9 mouse cellular contexts compared by ENCODE assay signal in genomic region chr10:84514038-84514578, GRCm38 (mm10). TPM values are rescaled to one million over a fixed set of nuclear protein-coding genes. Genes with fewer than 3 reads are reported as not detected.
DNase-seq lines count a peak whose midpoint lies in the region; ATAC-seq and TF ChIP-seq lines count a peak whose summit lies in the region.
"Had no signal": no experiment of that assay in that cellular context is flagged by ENCODE, and none has a peak within 500 bp of the region (broad histone marks: within the 10 kb centered on the region; RNA-seq: fewer than 3 reads in every experiment).

No protein-coding gene starts in this region.

- H3K27me3 ChIP-seq in hindbrain, postnatal 0 days (ENCODE audit: insufficient read depth, low read length) = no peaks in the 10 kb centered on the region
- H3K27me3 ChIP-seq: hindbrain, embryonic 15.5 days had no signal

- H3K9ac ChIP-seq in hindbrain, postnatal 0 days (replicated peaks; ENCODE audit: low read length) = no peak overlapping the region
- H3K9ac ChIP-seq: hindbrain, embryonic 15.5 days had no signal

- H3K27ac ChIP-seq in hindbrain, postnatal 0 days = no peak overlapping the region
- H3K27ac ChIP-seq: hindbrain, embryonic 15.5 days had no signal

- H3K4me3 ChIP-seq in hindbrain, postnatal 0 days (ENCODE audit: low read length) = no peak overlapping the region
- H3K4me3 ChIP-seq: hindbrain, embryonic 15.5 days had no signal

- H3K36me3 ChIP-seq in hindbrain, postnatal 0 days (ENCODE audit: insufficient read depth, low read length) = no peaks in the 10 kb centered on the region
- H3K36me3 ChIP-seq: hindbrain, embryonic 15.5 days had no signal

- no peak overlapping the region for H3K4me2 ChIP-seq in hindbrain, postnatal 0 days (ENCODE audit: low read depth, low read length)
- H3K4me2 ChIP-seq: hindbrain, embryonic 15.5 days had no signal

- peak; percentile 66 to 76 for DNase-seq in cerebellum, adult 18-20 months
- DNase-seq in cerebellum, adult 11 months = no peak
- DNase-seq in right cerebral cortex, adult 18-20 months = peak; percentile 60
- DNase-seq in right cerebral cortex, postnatal 36 days (ENCODE audit: low spot score in 2 of 2) = no peak
- DNase-seq in cerebellum, postnatal 14 days = peak; percentile 74 to 82
- peak; percentile 54 for DNase-seq in hindbrain, postnatal 0 days (ENCODE audit: low spot score)
- peak; percentile 88 for DNase-seq in lung, postnatal 10 days
- DNase-seq in spleen, postnatal 36 days (ENCODE audit: low spot score in 2 of 2) = peak; percentile 47 to 67

- peak; percentile 77 for TF ChIP-seq CTCF in hindbrain, postnatal 0 days (IDR thresholded peaks at IDR 0.05; ENCODE audit: low read depth)

- no peaks in the 10 kb centered on the region for H3K4me1 ChIP-seq in hindbrain, postnatal 0 days (ENCODE audit: insufficient read depth, low read length)
- H3K4me1 ChIP-seq: hindbrain, embryonic 15.5 days had no signal

- WGBS in hindbrain, postnatal 0 days = 34% methylated on average over 5 of the region's 5 CpGs

- H3K9me3 ChIP-seq in hindbrain, postnatal 0 days (ENCODE audit: low read length) = no peaks in the 10 kb centered on the region
- H3K9me3 ChIP-seq: hindbrain, embryonic 15.5 days had no signal

- ATAC-seq in hindbrain, postnatal 0 days = no peak

RNA-seq across cellular contexts. Expression of gene Ckap4, which starts 19.8 kb away (rescaled TPM):
- 53.1 and 58.7 TPM in 2 replicates for total RNA-seq in hindbrain, postnatal 0 days (2014; rRNA removed)
- 50.9 and 52.1 TPM in 2 replicates for polyA plus RNA-seq in hindbrain, postnatal 0 days (2015; fragmentation: Nextera tagmentation; extraction: Ambion mirVana)

Comparison
In these comparisons a context has a peak if more than half of its experiments do, and no peak if none do; other contexts are left out.
1. DNase-seq: peak in cerebellum, adult 18-20 months (2 of 2), right cerebral cortex, adult 18-20 months (single experiment), cerebellum, postnatal 14 days (2 of 2), hindbrain, postnatal 0 days (single experiment), lung, postnatal 10 days (single experiment) and spleen, postnatal 36 days (2 of 2); none in cerebellum, adult 11 months (single experiment) and right cerebral cortex, postnatal 36 days (0 of 2).